Mouse (Mus musculus) ES-E14 (cell line): ENCODE data around the gene Hsd17b14. TPM values are rescaled to one million over a fixed set of nuclear protein-coding genes. Genes with fewer than 3 reads are reported as not detected.

Experiments
- DNase-seq: peaks from one replicate; pipeline ENCODE4 v3.0.0-alpha.2; 2013; ENCODE audit warnings: low read depth, low spot score
- H3K27ac ChIP-seq: 2 replicates; pipeline ENCODE4 v1.5.1; 2012; ENCODE audit warnings: low read depth, mild to moderate bottlenecking, low read length, moderate library complexity, mixed read lengths; ENCODE audit not compliant: poor library complexity, insufficient read depth, severe bottlenecking
- H3K36me3 ChIP-seq: 2 replicates; pipeline ENCODE4 v1.6.1; 2012; ENCODE audit warnings: mild to moderate bottlenecking, low read length, moderate library complexity, mixed read lengths; ENCODE audit not compliant: control insufficient read depth, poor library complexity, insufficient read depth, severe bottlenecking
- H3K4me1 ChIP-seq, 2 experiments: fragments of 150-350 bp in 1 of 2; sonication (generic) in 1 of 2; 2 replicates each; pipeline ENCODE4 v1.6.1; 2012; ENCODE audit warnings: low read length in 2 of 2, mild to moderate bottlenecking in 1 of 2, mixed read lengths in 1 of 2; ENCODE audit not compliant: control insufficient read depth in 2 of 2, insufficient read depth in 2 of 2, poor library complexity in 1 of 2
- H3K4me3 ChIP-seq, 2 experiments: fragments of 150-350 bp in 1 of 2; sonication (generic) in 1 of 2; 2 replicates each; pipeline ENCODE4 v1.5.1; 2012; ENCODE audit warnings: low read length in 2 of 2, low read depth in 1 of 2, mild to moderate bottlenecking in 1 of 2, mixed read lengths in 1 of 2; ENCODE audit not compliant: insufficient read depth in 1 of 2, poor library complexity in 1 of 2, severe bottlenecking in 1 of 2
- H3K9ac ChIP-seq: 2 replicates; pipeline ENCODE4 v1.6.1; 2012; ENCODE audit warnings: low read depth, mild to moderate bottlenecking, low read length, mixed read lengths; ENCODE audit not compliant: poor library complexity, insufficient read depth, severe bottlenecking
- H3K9me3 ChIP-seq: fragments of 150-350 bp; sonication (generic); 2 replicates; pipeline ENCODE4 v1.6.1; 2012; ENCODE audit warnings: low read depth, mild to moderate bottlenecking, low read length; ENCODE audit not compliant: control insufficient read depth, insufficient read depth
- CHD2 ChIP-seq: IDR thresholded peaks from 2 replicates; pipeline ENCODE4 v1.6.1; 2014; ENCODE audit warnings: mild to moderate bottlenecking, low read depth, low read length, inconsistent platforms
- HCFC1 ChIP-seq: IDR thresholded peaks from 2 replicates; pipeline ENCODE4 v1.6.1; 2012; ENCODE audit warnings: low read length, inconsistent platforms, borderline replicate concordance; ENCODE audit not compliant: insufficient read depth
- MAFK ChIP-seq: IDR thresholded peaks from 2 replicates; pipeline ENCODE4 v1.6.1; 2014; ENCODE audit warnings: mild to moderate bottlenecking, low read depth, low read length, inconsistent platforms; ENCODE audit not compliant: insufficient read depth
- ZC3H11A ChIP-seq: IDR thresholded peaks from 2 replicates; pipeline ENCODE4 v1.6.1; 2012; ENCODE audit warnings: low read depth, mild to moderate bottlenecking, inconsistent platforms, low read length, borderline replicate concordance
- ZNF384 ChIP-seq: IDR thresholded peaks from 2 replicates; pipeline ENCODE4 v1.6.1; 2012; ENCODE audit warnings: low read depth, low read length, inconsistent platforms
- in situ Hi-C, 2 experiments: fragments of 600-800 bp; cut with MboI; formaldehyde crosslinking; loops; one replicate each; pipeline ENCODE4 v1.15.1; 2025; ENCODE audit warnings: low sequenced_read_pairs in 2 of 2, inconsistent platforms in 1 of 2; ENCODE audit not compliant: unreplicated experiment in 2 of 2
- total RNA-seq: library from RNA; depleted of rRNA; stranded (reverse); fragments of 300-350 nt; gene quantifications from 2 replicates; pipeline ENCODE4 v1.2.3, GENCODE M21; 2012

The Hsd17b14 gene
- total RNA-seq, 1 experiment, result 33.0 TPM

DNA sequence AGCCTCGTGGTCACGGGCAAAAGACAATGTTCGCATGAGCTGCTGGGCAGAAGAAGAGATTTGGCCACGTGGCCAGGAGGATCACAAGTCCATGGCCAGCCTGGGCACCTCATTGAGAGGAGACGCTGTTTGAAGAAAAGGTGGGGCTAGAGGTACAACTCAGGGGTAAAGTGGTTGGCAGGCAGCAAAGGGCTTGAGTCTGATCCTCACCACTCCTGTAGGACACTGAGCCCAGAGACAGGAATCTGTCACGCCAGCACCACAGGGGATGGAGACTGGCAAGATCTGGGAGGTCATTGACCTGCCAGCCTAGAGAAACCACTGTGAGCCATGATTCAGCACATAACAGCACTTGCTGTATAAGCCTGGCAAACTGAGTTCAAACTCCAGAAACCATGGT, 42.8 kb downstream of the Hsd17b14 start:
- Histone ChIP-seq H3K4me1 (peaks cover 2 to 34% of the 10 kb centered on the region in 2 experiments; a peak in 2 of 4 replicates), H3K9ac (no peak overlapping the region), H3K4me3 (no peak overlapping the region), H3K36me3 (no peaks in the 10 kb centered on the region; the same call in 1 of the 2 replicates), H3K9me3 (no peaks in the 10 kb centered on the region), H3K27ac (no peak overlapping the region)
- TF ChIP-seq HCFC1 (no peak), ZNF384 (no peak), ZC3H11A (no peak), CHD2 (no peak), MAFK (no peak)
- no peak for DNase-seq
- in situ Hi-C loops, result loop anchor here in 1 of 2 experiments (10.0 kb wide), 1 partner anchor 123 kb away; no protein-coding TSS in a partner anchor

DNA sequence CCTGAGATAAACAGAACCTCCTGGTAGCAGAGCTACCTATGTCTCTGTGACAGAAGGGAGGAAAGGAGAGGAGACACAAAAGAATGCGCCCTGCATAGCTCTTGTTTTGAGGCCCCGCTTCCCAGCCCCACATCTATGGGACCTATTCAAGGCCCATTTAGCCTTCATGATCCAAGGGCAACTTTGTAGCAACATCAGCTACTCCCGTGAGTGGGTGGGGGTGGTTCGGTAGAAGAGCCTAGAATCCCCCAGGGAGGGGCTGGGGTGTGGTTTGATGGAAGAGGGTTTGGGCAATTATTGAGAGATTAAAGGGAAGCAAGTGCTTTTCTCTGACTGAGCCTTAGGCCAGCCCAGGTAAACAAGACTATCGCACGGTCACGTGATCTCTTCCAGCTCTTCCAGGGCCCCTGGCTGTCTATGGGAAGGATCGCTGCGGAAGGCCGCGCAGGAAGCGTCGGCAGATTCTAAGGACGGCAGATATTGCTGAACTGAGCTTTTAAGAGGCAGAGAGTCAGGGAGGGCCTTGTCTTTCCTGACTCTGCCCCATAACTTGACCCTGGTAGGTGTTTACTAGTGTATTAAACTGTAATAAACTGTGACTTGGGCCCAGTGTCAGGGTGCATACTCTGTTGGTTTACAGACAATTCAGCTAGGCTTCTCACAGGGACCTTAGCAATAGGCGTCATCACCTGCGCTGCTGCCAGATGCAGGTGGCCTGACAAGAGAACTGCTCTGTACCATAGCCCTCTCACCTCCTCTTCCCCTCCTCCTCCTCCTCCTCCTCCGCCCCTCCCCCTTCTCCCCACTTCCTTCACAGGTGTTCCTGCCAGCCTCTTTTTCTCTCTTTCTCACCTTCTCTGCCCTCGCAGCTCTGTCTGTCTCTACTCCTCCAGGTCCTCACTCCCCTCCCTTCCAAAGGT, 44.5 kb downstream of the Hsd17b14 start:
- no peak for DNase-seq
- no peak for TF ChIP-seq MAFK
- TF ChIP-seq CHD2, result no peak
- TF ChIP-seq HCFC1, result no peak
- TF ChIP-seq ZNF384, result no peak
- no peak for TF ChIP-seq ZC3H11A
- in situ Hi-C loops, result loop anchor here in 1 of 2 experiments (10.0 kb wide), 1 partner anchor 124 kb away; no protein-coding TSS in a partner anchor
- Histone ChIP-seq H3K4me1 (peaks cover 0 to 36% of the 10 kb centered on the region in 2 experiments; a peak in 2 of 4 replicates), H3K9ac (no peak overlapping the region), H3K36me3 (no peaks in the 10 kb centered on the region; the same call in 1 of the 2 replicates), H3K9me3 (no peaks in the 10 kb centered on the region), H3K27ac (peak overlapping the region; percentile 35; the same call in 1 of the 2 replicates), H3K4me3 (no peak overlapping the region)

DNA sequence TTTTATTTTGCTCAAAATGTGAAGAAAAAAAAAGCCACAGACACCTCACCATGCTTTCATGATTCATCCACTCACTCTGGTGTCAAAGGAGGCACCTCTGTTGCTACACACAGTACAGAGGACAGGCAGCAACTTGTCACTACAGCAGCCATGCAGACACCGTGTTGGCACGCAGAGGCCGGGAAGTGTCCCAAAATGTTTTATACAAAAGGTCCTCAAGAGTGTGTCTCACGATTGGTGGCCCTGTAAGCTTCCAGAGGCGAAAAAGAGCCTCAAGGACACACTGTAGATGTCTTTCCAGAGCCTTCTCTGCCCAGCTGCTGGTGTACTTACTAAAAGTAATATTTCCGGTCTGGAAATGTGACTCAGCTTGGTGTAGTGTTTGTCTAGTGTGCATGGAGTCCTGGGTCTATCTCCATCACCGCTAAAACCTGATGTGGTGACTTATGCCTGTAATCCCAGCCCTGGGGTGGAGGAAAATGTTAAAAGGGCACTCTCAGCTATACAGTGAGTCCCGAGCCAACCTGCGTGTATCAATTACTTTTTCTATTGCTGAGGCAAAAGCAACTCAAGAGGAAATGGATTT, 51.1 kb downstream of the Hsd17b14 start:
- Histone ChIP-seq H3K27ac (no peak overlapping the region), H3K4me1 (peaks cover 0 to 9% of the 10 kb centered on the region in 2 experiments; a peak in 2 of 4 replicates), H3K36me3 (no peaks in the 10 kb centered on the region), H3K4me3 (no peak overlapping the region), H3K9me3 (no peaks in the 10 kb centered on the region), H3K9ac (no peak overlapping the region)
- no peak for DNase-seq
- TF ChIP-seq MAFK (no peak), HCFC1 (no peak), ZNF384 (no peak), ZC3H11A (no peak), CHD2 (no peak)
- in situ Hi-C loops, result no loop called here

DNA sequence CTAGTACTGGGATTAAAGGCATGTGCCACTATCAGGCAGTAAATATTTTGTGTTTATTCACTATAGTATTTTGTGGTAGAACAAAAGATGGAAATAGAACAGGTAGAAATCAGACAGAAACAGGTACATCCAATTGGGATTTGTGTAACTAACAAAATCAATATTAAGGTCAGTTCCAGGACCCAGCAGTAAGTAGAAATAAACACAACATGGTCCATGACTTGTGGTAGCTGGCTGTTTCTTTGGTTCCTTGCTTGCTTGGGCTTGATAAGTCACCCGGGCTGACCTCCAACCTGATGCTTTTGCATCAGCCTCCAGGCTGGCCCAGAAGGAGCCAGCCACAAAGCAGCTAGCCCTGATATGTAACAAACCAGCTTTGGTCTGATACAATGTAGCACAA, 54.8 kb downstream of the Hsd17b14 start:
- Histone ChIP-seq H3K4me3 (no peak overlapping the region), H3K4me1 (peaks cover 0 to 2% of the 10 kb centered on the region in 2 experiments; a peak in 1 of 4 replicates), H3K9me3 (no peaks in the 10 kb centered on the region), H3K27ac (no peak overlapping the region), H3K36me3 (no peaks in the 10 kb centered on the region), H3K9ac (no peak overlapping the region)
- in situ Hi-C loops, result no loop called here
- TF ChIP-seq ZNF384 (no peak), MAFK (no peak), CHD2 (no peak), HCFC1 (no peak)
- no peak for DNase-seq
